Mouse (Mus musculus) embryo, embryonic 11 days (tissue): ENCODE data around the gene Spata45.

Source experiments
- DNase-seq: peaks from one replicate; pipeline ENCODE4 v3.0.0-alpha.2; 2015

Spata45 gene

GRCm38 (mm10) chr1:191042106-191042505 is 5.7 kb downstream of the Spata45 start:
- no peak for DNase-seq

DNA sequence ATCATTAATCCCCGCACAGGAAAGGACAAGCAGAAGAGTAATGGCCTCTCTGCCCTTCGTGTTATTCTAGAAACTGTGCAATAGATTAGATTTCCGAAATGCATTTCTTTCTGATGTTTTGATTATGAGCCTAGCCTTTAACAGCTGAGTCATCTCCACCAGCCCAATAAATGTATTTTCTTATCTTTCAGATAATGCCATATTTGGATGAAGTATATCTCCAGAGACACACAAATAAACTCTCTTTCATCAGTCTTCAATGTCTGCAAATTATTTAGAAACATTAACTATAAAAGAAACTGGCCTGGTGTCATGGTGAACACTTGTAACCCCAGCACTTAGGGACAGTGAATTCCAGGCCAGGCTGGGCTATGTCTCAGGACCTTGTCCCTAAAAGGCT is 6.2 kb downstream of the Spata45 start:
- DNase-seq, result no peak

- DNase-seq, result no peak
Measured at GRCm38 (mm10) chr1:191045264-191045663, 8.8 kb downstream of the Spata45 start.

DNA sequence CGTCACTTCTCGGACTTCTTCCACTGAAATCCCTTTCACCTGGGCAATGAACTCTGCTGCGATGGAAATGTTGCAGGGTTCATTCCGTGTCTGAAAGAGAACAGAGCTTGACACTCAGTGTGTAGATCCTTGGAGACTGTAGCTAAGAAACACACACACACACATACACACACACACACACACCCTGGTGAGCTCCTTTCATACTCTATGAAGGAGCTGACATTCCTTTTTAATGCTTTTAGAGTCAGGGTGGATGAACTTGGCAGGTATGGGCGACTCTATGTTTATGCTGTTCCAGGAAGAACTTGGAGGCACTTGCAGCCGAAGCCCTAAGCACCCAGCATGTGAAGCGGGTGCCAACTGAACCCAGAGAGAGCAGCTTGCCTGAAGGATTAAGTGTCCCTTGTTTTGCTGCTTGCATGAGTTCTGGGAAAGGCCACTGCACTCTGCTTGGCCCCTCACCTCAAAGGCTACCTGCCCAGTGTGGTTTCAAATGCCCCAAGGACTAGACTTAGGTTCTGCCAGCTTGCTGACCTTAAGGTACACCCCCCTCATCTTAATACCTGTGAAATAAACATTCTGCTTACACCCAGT is 9.9 kb downstream of the Spata45 start:
- no peak for DNase-seq

DNA sequence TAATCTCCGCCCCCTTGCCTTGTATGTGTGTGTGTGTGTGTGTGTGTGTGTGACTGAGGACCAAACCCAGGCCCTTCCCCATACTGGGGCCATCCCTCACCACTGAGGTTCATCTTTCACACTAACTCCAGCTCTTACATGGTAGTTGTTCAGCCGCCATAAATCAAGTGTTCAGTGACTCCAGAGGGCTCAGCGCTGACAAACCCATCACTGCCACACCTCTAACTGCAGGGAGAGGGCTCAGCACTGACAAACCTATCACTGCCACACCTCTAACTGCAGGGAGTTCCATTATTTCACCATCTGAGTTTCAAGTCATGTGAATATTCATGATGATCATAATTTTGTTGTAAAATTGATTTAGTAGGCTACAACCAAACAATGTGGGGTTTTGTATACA is 17.1 kb downstream of the Spata45 start:
- no peak for DNase-seq

DNA sequence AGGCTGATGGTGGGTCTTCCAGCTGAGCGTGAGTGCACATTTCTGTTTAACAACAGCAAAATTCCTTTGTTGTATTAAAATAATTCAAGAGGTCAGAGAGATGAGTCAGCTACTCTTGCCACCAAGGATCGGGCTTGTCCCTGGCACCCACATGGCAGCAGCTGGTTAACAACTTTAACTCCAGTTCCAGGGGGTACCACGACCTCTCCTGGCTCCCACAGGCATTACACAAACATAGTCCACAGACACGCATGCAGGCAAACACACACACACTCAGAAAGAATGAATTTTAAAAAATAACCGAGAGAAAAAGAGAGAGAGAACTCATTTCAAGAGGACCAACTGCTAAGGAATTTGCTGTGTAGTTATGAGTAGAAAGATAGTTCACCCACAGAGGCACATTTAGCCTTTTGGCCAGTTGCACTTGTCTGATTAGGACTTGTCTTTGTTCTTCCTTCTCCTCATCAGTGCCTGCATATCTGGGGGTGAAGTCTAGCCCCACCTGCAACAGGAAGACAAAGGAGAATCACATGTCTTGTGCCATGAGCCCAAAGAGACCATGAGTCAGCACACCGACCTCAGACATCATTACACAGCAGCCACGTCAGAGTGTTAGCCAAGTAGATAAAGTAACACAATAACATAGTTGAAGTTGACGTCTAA is 18.6 kb downstream of the Spata45 start:
- DNase-seq, result no peak

DNA sequence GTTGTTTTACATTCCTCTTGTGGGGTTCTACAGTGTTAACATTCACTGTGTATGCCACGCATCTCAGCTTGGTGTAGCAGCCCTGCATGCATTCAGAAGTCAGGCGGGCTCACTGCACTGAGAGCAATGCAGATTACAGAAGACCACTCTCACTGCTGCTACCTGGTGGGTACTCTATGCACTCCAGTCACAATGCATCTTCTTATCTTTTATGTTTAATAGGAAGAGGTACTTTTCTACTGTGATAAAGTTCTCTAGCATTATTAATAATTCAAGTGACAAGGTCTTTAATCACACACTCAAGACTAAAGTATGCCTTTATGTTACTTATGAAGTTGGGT is 19.1 kb downstream of the Spata45 start:
- DNase-seq, result no peak

- no peak for DNase-seq
Measured at GRCm38 (mm10) chr1:191057461-191057860, 21.0 kb downstream of the Spata45 start.

GRCm38 (mm10) chr1:191062241-191062780 is 25.9 kb downstream of the Spata45 start:
- DNase-seq, result peak; percentile 19

DNA sequence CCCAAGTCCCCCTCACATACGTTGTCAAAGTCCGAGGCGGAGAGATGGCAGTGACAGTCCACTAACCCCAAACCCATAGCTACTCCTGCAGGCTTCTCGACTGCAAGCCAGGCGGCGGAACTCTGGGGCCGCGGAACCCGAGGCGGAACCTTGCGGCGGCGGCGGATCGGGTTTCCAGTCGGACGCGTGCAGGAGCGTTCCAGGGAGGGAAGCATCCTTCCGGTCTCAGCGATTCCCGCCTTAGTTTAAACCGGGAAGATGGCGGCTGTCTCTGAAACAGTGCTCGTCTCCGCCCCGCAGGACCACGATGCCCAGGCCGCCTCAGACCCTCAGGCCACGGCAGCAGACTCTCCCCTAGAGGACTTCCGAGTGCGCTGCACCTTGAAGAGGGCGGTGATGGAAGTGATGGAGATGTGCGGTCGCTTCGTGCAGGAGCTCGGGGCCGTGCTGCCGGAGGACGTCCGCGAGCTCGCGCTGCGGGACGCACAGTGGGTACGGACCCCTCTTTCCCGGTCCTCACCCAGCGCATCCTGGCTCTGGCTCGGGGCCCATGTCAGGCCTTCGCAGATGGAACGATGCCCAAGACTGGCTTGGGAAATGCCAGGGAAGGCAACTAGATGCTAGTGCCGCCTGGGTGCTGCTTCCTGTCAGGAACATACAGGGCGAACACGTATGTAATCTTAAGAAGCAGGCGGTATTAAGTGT is 26.5 kb downstream of the Spata45 start, which contains the start of the genes Tatdn3 and Nsl1:
Tatdn3 (minus strand) TSS at position 152 of the 705 bp plus-strand sequence.
Nsl1 (plus strand) TSS at position 232 of the 705 bp plus-strand sequence.
- DNase-seq, result peak; percentile 90

- no peak for DNase-seq
Measured at GRCm38 (mm10) chr1:191063700-191064099, 27.3 kb downstream of the Spata45 start.

DNA sequence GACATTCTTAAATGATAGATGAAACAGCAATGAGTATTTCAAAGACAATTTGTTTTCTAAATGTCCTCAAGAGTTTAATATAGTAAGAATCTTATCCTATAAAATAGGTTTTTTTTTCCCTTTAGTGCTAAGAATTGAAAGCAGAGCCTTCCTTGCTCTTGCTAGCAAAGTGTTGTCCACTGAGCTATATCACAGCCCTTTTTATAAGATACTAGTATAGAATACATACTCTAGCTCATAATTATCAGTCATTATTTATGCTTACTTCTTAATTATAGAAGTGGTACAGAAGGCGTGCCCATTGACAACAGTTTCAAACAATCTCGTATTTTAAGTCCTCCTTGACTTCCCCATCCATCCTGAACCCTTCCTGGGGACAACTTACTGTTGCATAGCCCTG is 28.1 kb downstream of the Spata45 start:
- DNase-seq, result no peak

GRCm38 (mm10) chr1:191065188-191065587 is 28.7 kb downstream of the Spata45 start:
- no peak for DNase-seq

- peak; percentile 48 for DNase-seq
Measured at GRCm38 (mm10) chr1:191068377-191068776, 31.9 kb downstream of the Spata45 start.

DNA sequence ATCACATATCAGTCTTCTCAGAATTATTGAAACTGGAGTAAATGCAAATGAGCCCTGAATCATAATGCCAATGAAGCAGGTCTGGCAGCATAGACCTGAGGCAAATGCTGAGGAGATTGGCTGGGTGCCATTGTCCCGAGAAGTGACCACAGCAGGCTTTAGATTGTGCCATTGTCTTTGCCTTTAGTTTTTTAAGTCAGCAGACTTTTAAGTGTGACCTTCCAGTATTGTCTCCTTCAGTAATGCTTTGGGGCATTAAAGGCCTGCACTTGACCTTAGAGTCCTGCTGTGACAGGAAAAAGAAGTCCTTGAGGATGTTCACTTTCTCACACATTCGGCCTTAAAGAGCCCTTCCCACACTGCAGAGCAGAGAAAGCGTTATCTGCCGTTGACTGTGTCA is 33.8 kb downstream of the Spata45 start:
- DNase-seq, result no peak

GRCm38 (mm10) chr1:191071613-191072012 is 35.2 kb downstream of the Spata45 start:
- no peak for DNase-seq

GRCm38 (mm10) chr1:191072329-191072913 is 36.0 kb downstream of the Spata45 start:
- no peak for DNase-seq

DNA sequence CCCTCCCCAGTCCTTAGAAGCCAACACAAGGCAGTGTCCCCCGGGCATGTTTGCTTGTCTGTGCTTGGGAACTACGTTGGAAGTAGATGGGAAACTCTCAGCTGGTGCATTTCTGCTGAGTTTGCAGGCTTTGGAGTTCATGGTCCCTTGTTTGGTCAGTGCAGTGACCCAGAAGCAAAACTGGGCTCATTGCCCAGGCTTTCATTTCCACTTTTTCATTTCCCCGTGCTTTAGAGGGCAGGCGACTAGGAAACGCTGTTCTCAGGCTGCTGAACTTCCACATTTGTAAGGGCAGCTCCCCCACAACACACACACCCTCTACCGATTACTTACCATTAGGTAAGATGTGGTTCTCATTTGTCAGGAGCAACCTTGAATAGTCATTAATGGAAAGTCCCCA is 36.6 kb downstream of the Spata45 start:
- no peak for DNase-seq

DNA sequence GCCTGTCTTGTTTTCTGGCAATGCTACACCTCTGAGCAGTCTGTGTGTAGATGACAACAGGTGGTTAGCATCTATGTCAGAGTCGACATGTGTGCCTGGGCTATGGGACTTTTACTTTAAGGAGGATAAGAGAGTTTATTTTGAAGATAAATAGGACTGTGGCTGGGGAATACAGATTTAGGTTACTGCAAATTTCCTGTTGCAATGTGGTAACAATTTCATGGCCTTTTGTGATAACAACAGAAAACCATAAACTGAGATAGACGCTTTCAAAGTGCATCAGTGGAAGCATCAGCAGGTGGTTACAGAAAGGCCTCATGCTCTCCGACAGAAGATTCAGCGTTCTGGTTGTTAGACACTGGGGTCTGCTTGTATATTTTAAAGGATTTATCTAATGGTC is 37.0 kb downstream of the Spata45 start:
- no peak for DNase-seq

- DNase-seq, result peak; percentile 76
Measured at GRCm38 (mm10) chr1:191075199-191075883, 38.9 kb downstream of the Spata45 start.

- DNase-seq, result no peak
Measured at GRCm38 (mm10) chr1:191083230-191083629, 46.8 kb downstream of the Spata45 start.

- DNase-seq, result peak; percentile 49
Measured at GRCm38 (mm10) chr1:191084951-191085559, 48.6 kb downstream of the Spata45 start.
